Mouse (Mus musculus) heart, embryonic 12.5 days (tissue): ENCODE data around the gene Hykk. TPM values are rescaled to one million over a fixed set of nuclear protein-coding genes. Genes with fewer than 3 reads are reported as not detected.
A peak's percentile ranks its signal among the peaks of the same experiment; 100 is the strongest.
"Not testable (repeated sequence)": the region's sequence is repeated elsewhere in the genome, so short reads cannot be mapped to it uniquely, and the experiment has no call there.

Experiments
- ATAC-seq: fragments of 200-750 bp; cut with Nextera tagmentation; 2 replicates; pipeline ENCODE4 v1.8.0; 2017; ENCODE audit warnings: moderate TSS enrichment, moderate library complexity; ENCODE audit not compliant: insufficient number of reproducible peaks, low FRiP score
- H3K27ac ChIP-seq: fragments of 300-500 bp; sonication (generic); 2 replicates; pipeline ENCODE4 v1.5.1; 2016; ENCODE audit warnings: mild to moderate bottlenecking, moderate library complexity; ENCODE audit not compliant: poor library complexity, severe bottlenecking
- H3K27me3 ChIP-seq: fragments of 300-500 bp; sonication (generic); replicated peaks from 2 replicates; pipeline ENCODE4 v1.6.1; 2016; ENCODE audit warnings: mild to moderate bottlenecking, moderate library complexity
- H3K36me3 ChIP-seq: fragments of 300-500 bp; sonication (generic); 2 replicates; pipeline ENCODE4 v1.6.1; 2016; ENCODE audit warnings: mild to moderate bottlenecking, moderate library complexity
- H3K4me1 ChIP-seq: fragments of 300-500 bp; sonication (generic); replicated peaks from 2 replicates; pipeline ENCODE4 v1.6.1; 2016; ENCODE audit warnings: mild to moderate bottlenecking
- H3K4me2 ChIP-seq: fragments of 300-500 bp; sonication (generic); 2 replicates; pipeline ENCODE4 v1.6.1; 2016; ENCODE audit warnings: mild to moderate bottlenecking, moderate library complexity
- H3K4me3 ChIP-seq: fragments of 300-500 bp; sonication (generic); 2 replicates; pipeline ENCODE4 v1.5.1; 2016; ENCODE audit warnings: mild to moderate bottlenecking
- H3K9ac ChIP-seq: fragments of 300-500 bp; sonication (generic); 2 replicates; pipeline ENCODE4 v1.6.1; 2016; ENCODE audit warnings: mild to moderate bottlenecking, moderate library complexity
- H3K9me3 ChIP-seq: fragments of 300-500 bp; sonication (generic); replicated peaks from 2 replicates; pipeline ENCODE4 v1.6.1; 2016; ENCODE audit warnings: mild to moderate bottlenecking, moderate library complexity
- WGBS: fragments of 180-500 bp; shearing (Covaris S2); methylation state at CpG from one replicate; pipeline ENCODE4 v1.1.7; 2016; 5-methylcytosine and 5-hydroxymethylcytosine counted together
- polyA plus RNA-seq: library from polyadenylated mRNA; unstranded; fragments of >200 nt; fragmentation: Nextera tagmentation; extraction: Ambion mirVana; gene quantifications from 2 replicates; pipeline ENCODE4 v1.2.1, GENCODE M21; 2016

The Hykk gene
- polyA plus RNA-seq, 1 experiment from 2014 or later, result 3.7 TPM

DNA sequence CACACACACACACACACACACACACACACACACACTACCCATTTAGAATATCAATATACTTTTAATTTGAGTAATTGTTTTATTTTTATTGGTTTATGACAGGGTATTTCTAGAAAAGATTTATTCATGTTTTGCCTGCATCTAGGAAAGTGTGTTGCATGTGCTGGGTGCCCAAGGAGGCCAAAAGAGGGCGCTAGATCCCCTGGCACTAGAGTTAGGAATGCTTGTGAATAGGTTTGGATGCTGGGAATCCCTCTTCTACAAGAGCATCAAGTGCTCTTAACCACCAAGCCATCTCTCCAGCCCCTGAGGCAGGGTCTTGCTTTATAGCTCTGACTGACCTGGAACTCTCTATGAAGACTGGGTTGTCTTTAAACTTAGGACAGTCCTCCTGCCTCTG is 14.7 kb downstream of the Hykk start:
- Histone ChIP-seq H3K4me1 (no peaks in the 10 kb centered on the region), H3K9ac (no peak overlapping the region), H3K27ac (no peak overlapping the region), H3K36me3 (no peaks in the 10 kb centered on the region), H3K27me3 (no peaks in the 10 kb centered on the region), H3K9me3 (no peaks in the 10 kb centered on the region), H3K4me3 (no peak overlapping the region), H3K4me2 (no peak overlapping the region)
- 5% methylated on average over 1 of the region's 1 CpGs for WGBS
- ATAC-seq, result no peak

DNA sequence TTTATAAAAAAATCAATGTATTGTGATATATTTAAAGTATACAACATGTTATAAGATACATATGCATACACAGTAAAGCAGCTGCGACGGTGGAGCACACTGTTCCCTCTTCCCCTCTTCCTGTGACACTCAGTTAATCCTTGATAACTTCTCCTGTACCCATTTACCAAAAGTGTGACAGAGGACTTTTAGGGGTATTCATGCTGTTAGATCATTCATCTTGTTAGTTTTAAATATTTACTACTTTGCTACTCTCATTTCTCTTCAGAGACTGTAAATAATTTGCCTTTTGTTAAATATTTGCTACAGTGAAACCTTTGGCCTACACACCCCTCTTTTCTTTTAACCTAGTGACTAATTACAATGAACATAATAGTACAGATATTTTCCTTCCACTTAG is 15.3 kb downstream of the Hykk start:
- H3K4me1 ChIP-seq, result no peaks in the 10 kb centered on the region

DNA sequence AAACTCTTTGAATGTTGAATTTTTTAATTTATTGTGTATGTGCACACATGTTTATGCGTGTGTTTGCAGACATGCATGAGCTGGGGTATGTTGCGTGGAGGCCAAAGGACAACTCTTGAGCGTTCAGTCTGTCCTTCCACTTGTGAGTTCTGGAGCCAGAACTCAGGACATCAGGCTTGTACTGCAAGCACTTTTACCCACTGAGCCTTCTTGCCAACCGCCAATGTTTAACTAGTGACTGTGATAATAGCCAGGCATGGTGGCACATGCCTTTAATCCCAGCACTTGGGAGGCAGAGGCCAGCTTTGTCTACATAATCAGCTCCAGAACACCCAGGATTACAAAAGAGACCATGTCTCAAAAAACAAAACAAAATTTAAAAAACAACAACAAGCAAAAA is 25.0 kb downstream of the Hykk start:
- Histone ChIP-seq H3K9me3 (no peaks in the 10 kb centered on the region), H3K4me3 (no peak overlapping the region), H3K9ac (no peak overlapping the region), H3K27ac (no peak overlapping the region), H3K36me3 (0 out of 2 replicates have a peak, but pooled peaks cover 5% of the 10 kb centered on the region), H3K4me2 (no peak overlapping the region), H3K4me1 (no peaks in the 10 kb centered on the region), H3K27me3 (no peaks in the 10 kb centered on the region)
- WGBS, result 85% methylated on average over 4 of the region's 4 CpGs
- ATAC-seq, result no peak

More for the DNA sequence above, 15.3 kb downstream of the Hykk start:
- Histone ChIP-seq H3K36me3 (no peaks in the 10 kb centered on the region), H3K9ac (no peak overlapping the region), H3K4me3 (no peak overlapping the region), H3K9me3 (no peaks in the 10 kb centered on the region), H3K27me3 (no peaks in the 10 kb centered on the region), H3K4me2 (no peak overlapping the region), H3K27ac (no peak overlapping the region)
- no peak for ATAC-seq
- WGBS, result 70% methylated on average over 2 of the region's 2 CpGs

DNA sequence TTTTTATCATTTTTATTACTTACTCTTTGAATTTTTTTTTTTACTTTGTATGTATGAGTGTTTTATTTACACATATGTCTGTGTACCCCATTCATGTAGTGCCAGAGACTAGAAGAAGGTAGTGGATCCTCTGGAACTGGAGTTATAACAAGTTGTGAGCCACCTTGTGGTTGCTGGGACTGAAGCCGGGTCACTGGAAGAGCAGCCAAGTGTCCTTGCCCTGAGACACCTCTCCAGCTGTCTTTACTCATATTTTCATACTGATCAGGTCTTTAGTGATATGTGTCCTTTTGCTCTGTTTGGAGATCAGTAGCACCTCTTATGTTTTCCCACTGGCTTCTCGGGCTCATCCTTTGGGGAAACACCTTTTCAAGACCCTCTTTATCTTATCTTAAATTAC is 27.4 kb downstream of the Hykk start:
- no peak for ATAC-seq
- H3K9me3 ChIP-seq, result no peaks in the 10 kb centered on the region
- H3K27me3 ChIP-seq, result no peaks in the 10 kb centered on the region
- H3K9ac ChIP-seq, result no peak overlapping the region
- no peaks in the 10 kb centered on the region for H3K4me1 ChIP-seq
- H3K4me3 ChIP-seq, result no peak overlapping the region
- H3K27ac ChIP-seq, result no peak overlapping the region
- no peak overlapping the region for H3K4me2 ChIP-seq
- no peaks in the 10 kb centered on the region for H3K36me3 ChIP-seq
- WGBS, result 65% methylated on average over 2 of the region's 2 CpGs

DNA sequence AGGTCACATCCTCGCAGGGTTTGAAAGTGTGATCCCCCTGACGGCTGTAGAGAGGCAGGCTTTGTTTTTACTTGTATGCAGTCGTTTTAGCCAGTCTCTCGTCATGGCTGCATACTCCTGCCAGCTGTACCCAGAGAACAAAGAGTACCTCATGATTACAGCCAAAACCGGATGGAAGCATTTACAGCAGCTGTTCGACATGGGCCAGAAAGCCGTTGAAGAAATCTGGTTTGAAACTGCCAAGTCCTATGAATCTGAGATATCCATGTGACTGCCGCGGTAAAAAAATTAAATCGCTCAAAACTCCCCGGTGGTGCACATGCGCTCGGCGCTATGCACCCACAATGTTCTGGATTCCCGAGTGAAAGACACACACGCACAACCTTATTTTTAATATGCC is 29.2 kb downstream of the Hykk start:
- Histone ChIP-seq H3K4me1 (0 out of 2 replicates have a peak, but pooled peaks cover under 1% of the 10 kb centered on the region), H3K27ac (no peak overlapping the region), H3K9ac (no peak overlapping the region), H3K27me3 (no peaks in the 10 kb centered on the region), H3K36me3 (no peaks in the 10 kb centered on the region), H3K4me3 (no peak overlapping the region), H3K9me3 (no peaks in the 10 kb centered on the region), H3K4me2 (no peak overlapping the region)
- ATAC-seq, result no peak
- WGBS, result 74% methylated on average over 16 of the region's 16 CpGs

DNA sequence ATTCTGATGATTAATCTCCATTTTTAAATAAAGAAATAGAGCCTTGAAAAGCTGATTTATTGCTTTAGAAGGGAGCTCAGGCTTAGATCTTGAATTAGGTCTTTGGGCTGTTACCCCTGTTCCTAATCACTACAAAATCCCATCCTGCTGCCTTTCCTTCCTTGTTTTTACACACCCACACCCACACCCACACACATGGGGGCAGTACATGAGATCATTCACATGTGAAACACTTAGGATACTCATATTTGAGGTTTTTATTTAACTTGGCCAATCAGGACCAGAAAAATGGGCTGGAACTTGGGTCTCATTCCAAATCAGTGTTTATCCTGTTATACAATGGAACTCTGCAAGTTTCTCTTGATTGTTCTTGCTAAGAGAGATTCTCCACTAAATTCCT is 32.4 kb downstream of the Hykk start:
- Histone ChIP-seq H3K4me1 (peaks cover 10% of the 10 kb centered on the region), H3K4me2 (no peak overlapping the region), H3K9me3 (no peaks in the 10 kb centered on the region), H3K4me3 (no peak overlapping the region), H3K27ac (no peak overlapping the region), H3K27me3 (no peaks in the 10 kb centered on the region), H3K9ac (no peak overlapping the region), H3K36me3 (peaks cover 22% of the 10 kb centered on the region)
- ATAC-seq, result no peak

DNA sequence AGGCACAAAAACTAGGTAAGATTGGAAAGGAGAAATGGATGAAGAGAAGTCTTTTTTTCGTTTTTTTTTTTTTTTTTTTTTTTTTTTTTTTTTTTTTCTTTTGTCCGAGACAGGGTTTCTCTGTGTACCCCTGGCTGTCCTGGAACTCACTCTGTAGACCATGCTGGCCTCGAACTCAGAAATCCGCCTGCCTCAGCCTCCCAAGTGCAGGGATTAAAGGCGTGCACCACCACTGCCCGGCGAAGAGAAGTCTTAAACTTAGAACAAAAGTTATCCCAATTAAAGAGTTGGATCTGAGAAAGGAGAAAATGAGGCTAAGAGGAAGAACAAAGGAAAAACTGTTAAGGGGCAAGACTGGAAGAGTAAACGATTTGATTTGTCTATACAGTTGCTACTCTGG is 33.1 kb downstream of the Hykk start:
- Histone ChIP-seq H3K27ac (peak overlapping the region; percentile 91; the same call in 1 of the 2 replicates), H3K36me3 (peaks cover 26% of the 10 kb centered on the region), H3K9ac (0 out of 2 replicates have a peak overlapping the region, but pooled peaks have one; percentile 84), H3K4me2 (peak overlapping the region; percentile 77), H3K4me3 (peak overlapping the region; percentile 79)
- H3K9me3 ChIP-seq, H3K27me3 ChIP-seq, ATAC-seq, H3K4me1 ChIP-seq: not testable (repeated sequence)
- WGBS, result 41% methylated on average over 8 of the region's 8 CpGs

DNA sequence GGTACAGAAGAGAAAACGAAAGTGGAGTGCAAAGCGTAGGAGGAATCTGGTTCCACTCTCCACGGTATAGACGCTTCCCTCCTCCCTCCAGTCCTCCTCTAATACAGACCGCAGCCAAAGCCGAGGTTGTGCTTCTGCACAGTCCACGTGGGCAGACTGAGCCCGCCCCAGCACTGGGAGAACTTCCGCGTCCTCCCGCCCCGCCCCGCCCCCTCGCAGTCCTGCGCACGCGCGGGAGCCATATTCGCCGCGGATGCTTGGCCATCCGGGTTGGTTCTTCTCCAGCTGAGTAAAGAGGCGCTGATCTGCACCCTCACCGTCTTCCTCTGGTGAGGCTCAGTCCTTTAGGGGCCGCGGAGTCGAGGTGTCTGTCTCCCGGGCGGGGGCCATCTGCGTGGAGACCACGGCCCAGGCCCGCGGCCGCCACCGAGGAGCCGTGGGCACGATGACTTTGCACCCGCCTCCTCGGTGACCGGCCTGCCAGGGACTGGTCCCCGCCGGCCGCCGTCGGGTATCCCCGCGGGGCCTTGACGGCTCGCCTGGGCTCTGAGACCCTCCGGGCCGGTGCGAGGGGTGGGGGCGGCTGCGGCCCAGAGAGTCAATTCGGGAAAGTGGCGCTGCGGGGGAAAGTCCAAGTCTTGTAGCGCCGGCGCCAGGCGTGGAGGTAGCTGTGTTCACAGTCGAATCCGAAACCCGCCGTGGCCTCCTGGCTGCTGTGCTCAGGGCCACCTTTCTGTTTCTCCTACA is 33.7 kb downstream of the Hykk start, which contains the start of the genes Psma4 and AY074887:
Gene Psma4 (plus strand): TSS at position 216 of the 747 bp plus-strand sequence.
Gene AY074887 (minus strand): TSS at position 424 of the 747 bp plus-strand sequence.
- H3K9ac ChIP-seq, result peak within 1 kb of the TSS; percentile 84
- peak within 1 kb of the TSS; percentile 91 for H3K27ac ChIP-seq
- peak within 1 kb of the TSS; percentile 79 for H3K4me3 ChIP-seq
- no peaks in the 10 kb centered on the region for H3K9me3 ChIP-seq
- peak; percentile 99 for ATAC-seq
- no peaks in the 10 kb centered on the region for H3K27me3 ChIP-seq
- WGBS, result under 1% methylated on average over 64 of the region's 65 CpGs
- peak within 1 kb of the TSS; percentile 77 for H3K4me2 ChIP-seq
- peaks cover 10% of the 10 kb centered on the region for H3K4me1 ChIP-seq
- H3K36me3 ChIP-seq, result peaks cover 32% of the 10 kb centered on the region

DNA sequence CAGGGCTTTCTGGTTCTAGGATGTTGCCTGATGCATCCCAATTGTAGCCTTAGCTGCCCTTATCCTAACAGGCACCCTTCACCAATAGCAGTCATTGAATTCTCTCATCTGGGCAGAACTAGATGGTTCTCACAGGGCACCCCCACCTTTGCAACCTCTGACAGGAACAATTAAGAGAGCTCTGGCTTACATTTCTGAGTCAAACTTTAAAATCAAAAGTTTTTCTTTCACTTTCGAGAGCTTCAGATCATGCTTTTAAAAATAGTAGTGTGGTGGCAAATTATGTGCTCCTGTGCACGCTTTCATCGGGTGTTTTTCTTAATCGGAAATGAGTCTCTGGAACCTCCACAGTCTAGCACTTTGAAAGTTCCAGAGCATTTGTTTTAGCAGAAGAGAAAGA is 44.0 kb downstream of the Hykk start:
- ATAC-seq, result no peak
- Histone ChIP-seq H3K4me1 (no peaks in the 10 kb centered on the region), H3K4me2 (no peak overlapping the region), H3K9ac (no peak overlapping the region), H3K27ac (no peak overlapping the region), H3K9me3 (peaks cover 11% of the 10 kb centered on the region; the same call in 1 of the 2 replicates), H3K36me3 (peaks cover 41% of the 10 kb centered on the region), H3K27me3 (no peaks in the 10 kb centered on the region), H3K4me3 (no peak overlapping the region)
- 85% methylated on average over 4 of the region's 4 CpGs for WGBS

DNA sequence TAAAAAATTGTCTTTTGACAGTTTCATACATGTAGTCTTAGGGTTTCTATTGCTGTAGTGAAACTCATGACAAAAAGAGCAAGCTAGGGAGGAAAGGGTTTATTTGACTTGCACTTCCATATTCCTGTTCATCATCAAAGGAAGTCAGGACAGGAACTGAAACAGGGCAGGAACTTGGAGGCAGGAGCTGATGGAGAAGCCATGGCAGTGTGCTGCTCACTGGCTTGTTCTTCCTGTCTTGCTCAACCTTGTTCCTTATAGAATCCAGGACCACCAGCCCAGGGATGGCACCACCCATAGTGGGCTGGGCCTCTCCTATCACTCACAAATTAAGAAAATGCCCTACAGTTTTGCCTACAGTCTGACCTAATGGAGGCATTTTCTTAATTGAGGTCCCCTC is 46.6 kb downstream of the Hykk start:
- H3K27me3 ChIP-seq, result no peaks in the 10 kb centered on the region
- H3K9me3 ChIP-seq, result peaks cover 15% of the 10 kb centered on the region; the same call in 1 of the 2 replicates
- H3K27ac ChIP-seq, result no peak overlapping the region
- H3K36me3 ChIP-seq, result peaks cover 17% of the 10 kb centered on the region
- H3K9ac ChIP-seq, result no peak overlapping the region
- no peak overlapping the region for H3K4me2 ChIP-seq
- H3K4me3 ChIP-seq, result no peak overlapping the region
- ATAC-seq, result no peak
- H3K4me1 ChIP-seq, result no peaks in the 10 kb centered on the region

DNA sequence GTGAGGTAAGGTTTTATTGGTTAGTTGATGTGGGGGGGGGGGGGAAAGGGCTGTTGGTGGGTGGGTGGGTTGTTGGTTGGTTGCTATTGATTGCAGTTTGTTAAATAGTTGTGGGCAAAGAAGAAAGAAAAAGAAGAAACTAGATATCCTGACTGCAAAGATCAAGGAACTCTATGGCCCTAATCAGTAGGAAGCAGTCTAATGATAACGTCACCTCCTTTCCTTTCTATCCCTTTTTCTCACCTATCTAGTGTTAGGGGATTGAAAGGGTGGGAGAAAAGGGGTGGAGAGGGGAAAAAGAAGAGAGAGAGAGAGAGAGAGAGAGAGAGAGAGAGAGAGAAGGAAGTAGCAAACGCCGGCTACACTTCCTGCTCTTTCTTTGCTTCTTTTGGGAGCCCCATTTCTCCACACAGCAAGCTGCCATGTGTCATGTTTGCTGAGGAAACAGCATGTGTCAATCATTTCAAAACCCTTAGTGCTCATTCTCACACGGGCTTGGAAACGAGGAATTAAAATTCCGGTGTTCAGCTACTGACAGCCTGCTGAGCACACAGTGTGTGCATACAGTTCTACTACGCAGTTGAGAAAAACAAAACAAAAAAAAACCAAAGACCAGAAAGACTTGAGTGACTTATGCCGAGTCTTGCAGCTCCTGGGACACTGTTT is 53.0 kb downstream of the Hykk start:
- no peaks in the 10 kb centered on the region for H3K36me3 ChIP-seq
- H3K27ac ChIP-seq, result no peak overlapping the region
- 0 out of 2 replicates have a peak, but pooled peaks cover 6% of the 10 kb centered on the region for H3K9me3 ChIP-seq
- H3K27me3 ChIP-seq, result no peaks in the 10 kb centered on the region
- 54% methylated on average over 8 of the region's 8 CpGs for WGBS
- ATAC-seq, result no peak
- no peak overlapping the region for H3K4me3 ChIP-seq
- H3K9ac ChIP-seq, result no peak overlapping the region
- no peaks in the 10 kb centered on the region for H3K4me1 ChIP-seq
- no peak overlapping the region for H3K4me2 ChIP-seq
